Comparison of ENCODE assay signal across 7 mouse cellular contexts in genomic region chr8:127070225-127070624, GRCm38 (mm10). TPM values are rescaled to one million over a fixed set of nuclear protein-coding genes. Genes with fewer than 3 reads are reported as not detected.
DNase-seq lines count a peak whose midpoint lies in the region; ATAC-seq and TF ChIP-seq lines count a peak whose summit lies in the region.

No protein-coding gene starts in this region.

- H3K4me2 ChIP-seq in lung, postnatal 0 days (replicated peaks; ENCODE audit: low read depth, low read length): no peak overlapping the region
- H3K4me2 ChIP-seq in heart, embryonic 11.5 days: no peak overlapping the region

- TF ChIP-seq CTCF in lung, postnatal 0 days (IDR thresholded peaks at IDR 0.05): no peak

- no peak for TF ChIP-seq EP300 in lung, postnatal 0 days (IDR thresholded peaks at IDR 0.05)

- H3K27me3 ChIP-seq in lung, postnatal 0 days (replicated peaks; ENCODE audit: insufficient read depth, low read length): no peaks in the 10 kb centered on the region
- no peaks in the 10 kb centered on the region for H3K27me3 ChIP-seq in heart, embryonic 11.5 days (ENCODE audit: control insufficient read depth, insufficient read depth, low read length)

- no peak overlapping the region for H3K9ac ChIP-seq in lung, postnatal 0 days (replicated peaks; ENCODE audit: low read depth)
- no peak overlapping the region for H3K9ac ChIP-seq in heart, embryonic 11.5 days (ENCODE audit: low read depth, low read length)

- no peaks in the 10 kb centered on the region for H3K9me3 ChIP-seq in lung, postnatal 0 days (ENCODE audit: low read length)
- H3K9me3 ChIP-seq in heart, embryonic 11.5 days (replicated peaks; ENCODE audit: control insufficient read depth, low read length): no peaks in the 10 kb centered on the region

- no peak for ATAC-seq in lung, postnatal 0 days
- ATAC-seq in heart, embryonic 11.5 days (replicated peaks; ENCODE audit: insufficient number of reproducible peaks, low FRiP score, low TSS enrichment): no peak

- H3K4me3 ChIP-seq in lung, postnatal 0 days (ENCODE audit: low read depth, low read length): no peak overlapping the region
- H3K4me3 ChIP-seq in heart, embryonic 11.5 days (ENCODE audit: low read depth, low read length): no peak overlapping the region

- no peaks in the 10 kb centered on the region for H3K36me3 ChIP-seq in lung, postnatal 0 days (ENCODE audit: insufficient read depth, low read length)
- no peaks in the 10 kb centered on the region for H3K36me3 ChIP-seq in heart, embryonic 11.5 days (ENCODE audit: control insufficient read depth, insufficient read depth, low read length)

- H3K27ac ChIP-seq in lung, postnatal 0 days (ENCODE audit: low read length): no peak overlapping the region
- H3K27ac ChIP-seq in heart, embryonic 11.5 days (ENCODE audit: low read depth, low read length): 0 out of 2 replicates have a peak overlapping the region, but pooled peaks have one; percentile 22

- peaks cover 12% of the 10 kb centered on the region for H3K4me1 ChIP-seq in lung, postnatal 0 days (ENCODE audit: insufficient read depth, low read depth, low read length)
- H3K4me1 ChIP-seq in heart, embryonic 11.5 days (ENCODE audit: control insufficient read depth, insufficient read depth, low read length): peaks cover 55% of the 10 kb centered on the region

- WGBS in lung, postnatal 0 days: 48% methylated on average over 3 of the region's 3 CpGs
- WGBS in heart, embryonic 11.5 days (ENCODE audit: insufficient replicate concordance): 52% methylated on average over 3 of the region's 3 CpGs

- peak; percentile 55 for DNase-seq in lung, postnatal 14 days
- no peak for DNase-seq in lung, postnatal 0 days (ENCODE audit: low spot score)
- DNase-seq in cerebellum, adult 8-10 months: peak; percentile 34
- DNase-seq in kidney, postnatal 4 days: peak; percentile 41 to 57
- DNase-seq in embryo, embryonic 10.5 days (ENCODE audit: low spot score): no peak
- no peak for DNase-seq in layer of hippocampus, adult 9-11 months

RNA-seq across cellular contexts. Expression of gene Pard3, which starts 6.5 kb away (rescaled TPM):
- 13.2 and 16.2 TPM in 2 replicates for polyA plus RNA-seq in lung, postnatal 0 days (2015; fragmentation: Nextera tagmentation; extraction: Ambion mirVana)
- polyA plus RNA-seq in heart, embryonic 11.5 days (2014; fragmentation: Nextera tagmentation; extraction: Ambion mirVana): 23.3 and 24.0 TPM in 2 replicates

Comparison
In these comparisons a context has a peak if more than half of its experiments do, and no peak if none do; other contexts are left out.
1. DNase-seq: peak in lung, postnatal 14 days (single experiment), cerebellum, adult 8-10 months (single experiment) and kidney, postnatal 4 days (2 of 2); none in lung, postnatal 0 days (single experiment), embryo, embryonic 10.5 days (single experiment) and layer of hippocampus, adult 9-11 months (single experiment).